Mouse (Mus musculus): Measurements from ENCODE around the gene Olfr1438-ps1.
"Not testable (repeated sequence)": the region's sequence is repeated elsewhere in the genome, so short reads cannot be mapped to it uniquely, and the experiment has no call there.

Olfr1438-ps1 gene

DNA sequence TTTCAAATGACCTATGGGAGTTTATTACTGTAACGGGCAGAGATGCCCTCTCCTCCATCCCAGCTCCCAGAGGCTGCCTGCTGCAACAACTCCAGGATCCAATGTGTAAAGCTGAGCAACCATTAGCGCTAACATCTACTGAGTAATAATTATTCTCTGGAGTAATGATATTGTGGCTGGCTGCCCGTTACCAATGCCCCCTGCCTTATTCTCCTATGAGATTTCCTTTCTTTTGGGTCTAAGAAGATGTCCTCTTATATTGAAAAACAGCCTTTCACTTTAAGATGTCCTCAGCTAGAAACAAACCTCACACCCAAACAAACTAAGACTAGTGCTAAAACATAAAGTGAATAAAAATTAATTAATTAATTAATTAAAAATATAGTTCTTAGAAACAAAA, at the start of gene Olfr1438-ps1:
TSS of gene Olfr1438-ps1 (minus strand) at position 101 of the 400 bp plus-strand sequence.
- DNase-seq (ENCODE audit: low spot score) = no peak

DNA sequence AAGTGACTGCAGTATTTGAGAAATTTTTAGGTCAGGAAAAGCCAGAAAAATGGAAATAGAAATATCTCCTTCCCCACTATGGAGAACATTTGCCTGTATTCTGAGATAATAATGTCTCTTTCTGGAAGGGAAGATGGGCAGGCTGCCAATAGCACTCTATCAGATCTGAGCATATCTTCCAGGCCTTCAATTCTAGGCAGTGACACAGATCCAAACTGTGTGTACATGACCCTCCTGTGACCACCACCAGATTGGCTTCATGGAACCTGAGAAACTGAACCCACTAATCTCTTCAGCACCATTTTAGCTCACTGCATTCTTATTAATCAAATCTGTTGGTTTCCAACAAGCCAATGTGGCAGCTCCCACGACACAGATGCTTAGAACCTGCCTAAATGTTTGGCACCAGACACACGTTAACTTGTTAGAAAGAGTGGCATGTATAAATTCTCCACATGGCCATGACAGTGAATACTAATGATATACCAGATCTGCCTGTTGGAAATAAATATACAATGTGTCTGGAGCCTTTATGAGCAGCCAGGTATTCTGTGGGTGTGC, 38.8 kb upstream of the Olfr1438-ps1 start:
- DNase-seq (ENCODE audit: low spot score) = no peak

DNA sequence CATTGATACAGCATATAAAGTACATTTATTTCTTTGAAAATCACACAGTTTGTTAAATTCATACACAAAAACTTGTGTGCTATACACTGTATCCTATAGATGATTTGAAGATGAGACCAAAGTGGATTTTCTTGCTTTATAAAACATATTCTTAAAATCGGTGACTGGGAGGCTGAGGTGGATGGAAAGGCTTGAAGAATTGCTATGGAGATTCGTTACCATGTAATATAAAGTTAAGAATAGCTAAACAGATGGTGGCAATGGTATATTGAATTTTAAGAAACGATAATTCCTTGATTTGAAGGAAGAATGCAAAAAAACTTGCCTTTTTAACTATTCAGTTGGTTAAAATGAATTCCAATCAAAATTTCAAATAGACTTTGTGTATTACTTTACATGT, 37.3 kb upstream of the Olfr1438-ps1 start:
- no peak for DNase-seq (ENCODE audit: low spot score)

DNA sequence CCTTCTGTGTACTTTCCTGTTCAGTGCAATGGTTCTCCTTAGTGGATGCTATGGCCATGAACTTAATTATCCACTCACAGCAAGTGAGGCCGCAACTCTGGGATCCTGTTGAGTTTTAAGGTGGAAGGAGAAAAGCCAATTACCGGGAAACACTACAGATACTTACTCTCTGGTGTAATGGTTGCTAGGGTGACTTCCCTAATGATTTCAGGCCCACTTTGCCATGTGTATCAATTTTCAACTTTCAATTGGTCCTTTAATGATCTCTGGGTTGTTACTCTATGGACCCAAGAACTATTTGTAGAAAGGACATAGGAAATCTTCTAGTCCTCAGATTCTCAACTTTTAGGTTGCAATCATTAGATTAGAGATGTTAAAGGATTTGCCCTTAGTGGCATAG, 10.7 kb downstream of the Olfr1438-ps1 start, which contains the start of gene Olfr1437:
TSS of gene Olfr1437 (minus strand) at position 101 of the 400 bp plus-strand sequence.
- no peak for DNase-seq (ENCODE audit: low spot score)

DNA sequence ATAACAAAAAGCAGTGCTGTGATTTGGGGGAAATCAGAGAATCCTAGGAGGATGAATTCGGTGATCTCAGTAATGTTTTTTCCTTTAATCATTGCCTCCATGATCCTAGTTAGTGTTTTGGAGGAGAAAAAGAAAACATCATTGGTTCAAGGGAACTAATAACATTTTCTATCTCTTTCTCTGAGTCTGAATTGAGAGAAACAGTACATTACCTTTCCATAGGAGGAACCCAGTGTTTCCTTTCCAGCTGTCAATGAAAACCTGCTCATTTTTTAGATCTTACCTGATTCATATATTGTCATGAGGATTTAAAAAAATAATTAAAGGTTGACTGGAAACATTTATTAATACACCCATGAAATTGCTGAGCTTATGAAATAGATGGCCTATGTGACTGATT, 36.7 kb downstream of the Olfr1438-ps1 start, which contains the start of gene Olfr1436:
TSS of gene Olfr1436 (minus strand) at position 101 of the 400 bp plus-strand sequence.
- DNase-seq (ENCODE audit: low spot score) = not testable (repeated sequence)

DNA sequence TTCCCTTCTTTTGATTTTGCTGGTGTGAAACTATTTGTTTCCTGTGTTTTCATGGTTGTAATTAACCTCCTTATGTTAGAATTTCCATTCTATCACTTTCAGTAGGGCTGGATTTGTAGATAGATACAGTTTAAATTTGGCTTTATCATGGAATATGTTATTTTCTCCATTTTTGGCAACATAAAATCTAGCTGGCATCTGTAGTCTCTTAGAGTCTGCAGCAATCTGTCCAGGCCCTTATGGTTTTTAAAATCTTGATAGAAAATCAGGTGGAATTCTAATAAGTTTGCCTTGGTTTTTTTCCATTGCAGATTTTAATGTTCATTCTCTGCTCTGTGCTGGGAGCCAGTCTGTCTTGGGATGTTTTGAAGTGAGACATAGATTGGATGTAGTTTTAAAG, 42.7 kb downstream of the Olfr1438-ps1 start:
- no peak for DNase-seq (ENCODE audit: low spot score)

DNA sequence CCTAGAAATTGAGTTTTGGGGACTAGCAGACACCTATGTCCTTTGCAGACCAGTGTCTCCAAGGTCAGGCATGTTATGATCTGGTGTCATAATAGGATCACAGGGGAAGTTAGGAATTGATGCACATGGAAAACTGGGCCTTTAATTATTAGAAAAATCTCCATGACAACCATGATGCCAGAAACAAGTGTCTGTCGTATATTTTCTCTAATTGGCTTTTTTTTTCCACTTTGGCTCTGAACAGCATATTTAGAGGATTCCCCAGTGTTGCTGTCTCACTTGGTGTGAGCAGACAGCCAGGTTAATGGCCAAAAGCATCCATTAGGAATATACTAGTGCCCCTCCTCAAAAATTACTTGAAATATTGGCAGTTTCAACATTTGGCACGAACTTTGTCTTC, 56.2 kb downstream of the Olfr1438-ps1 start, which contains the start of gene Olfr1434:
TSS of gene Olfr1434 (plus strand) at position 301 of the 400 bp plus-strand sequence.
- no peak for DNase-seq (ENCODE audit: low spot score)

All from spleen, adult 12 weeks (tissue).